Mouse (Mus musculus) cerebellum, adult 2 months (tissue): ENCODE measurements around the gene Ebf1.

ENCODE experiments used
- CTCF ChIP-seq: fragments of 200-500 bp; IDR thresholded peaks from 2 replicates; pipeline ENCODE4 v1.5.1; 2011; ENCODE audit warnings: low read depth, mild to moderate bottlenecking, control low read depth, low read length, moderate library complexity, borderline replicate concordance; ENCODE audit not compliant: insufficient read depth
- POLR2A ChIP-seq: fragments of 200-500 bp; IDR thresholded peaks from 2 replicates; pipeline ENCODE4 v1.6.1; 2011; ENCODE audit warnings: low read length, control low read depth, borderline replicate concordance; ENCODE audit not compliant: insufficient read depth

DNA sequence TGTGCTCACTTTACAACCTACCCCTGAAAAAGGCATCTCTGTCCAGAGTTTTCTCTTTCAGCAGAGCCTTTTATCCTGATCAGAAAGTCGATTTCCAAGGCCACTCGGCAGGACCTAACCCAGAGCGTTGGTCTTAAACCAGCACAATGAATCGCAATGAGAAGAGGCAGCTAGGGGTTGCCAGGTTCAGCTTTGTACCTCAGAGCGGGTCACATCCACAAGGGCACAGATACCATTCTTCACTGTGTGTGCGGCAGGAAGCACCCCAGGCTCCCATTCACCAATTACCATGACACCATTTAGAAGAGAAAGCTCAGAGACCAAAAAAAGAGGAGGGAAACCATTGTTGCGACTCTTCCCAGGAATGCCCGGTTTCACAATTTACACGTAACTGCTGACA, 365.1 kb downstream of the Ebf1 start:
- TF ChIP-seq POLR2A (no peak), CTCF (no peak)
